Mouse (Mus musculus) bone marrow macrophage, adult 2 months (primary cell): ENCODE measurements around the gene Pmfbp1.

ENCODE experiments used
- CTCF ChIP-seq: IDR thresholded peaks from 2 replicates; pipeline ENCODE4 v1.5.1; 2012; ENCODE audit warnings: low read depth, mild to moderate bottlenecking, low read length, moderate library complexity
- POLR2A ChIP-seq: IDR thresholded peaks from 2 replicates; pipeline ENCODE4 v1.6.1; 2012; ENCODE audit warnings: mild to moderate bottlenecking, low read depth, low read length, borderline replicate concordance

DNA sequence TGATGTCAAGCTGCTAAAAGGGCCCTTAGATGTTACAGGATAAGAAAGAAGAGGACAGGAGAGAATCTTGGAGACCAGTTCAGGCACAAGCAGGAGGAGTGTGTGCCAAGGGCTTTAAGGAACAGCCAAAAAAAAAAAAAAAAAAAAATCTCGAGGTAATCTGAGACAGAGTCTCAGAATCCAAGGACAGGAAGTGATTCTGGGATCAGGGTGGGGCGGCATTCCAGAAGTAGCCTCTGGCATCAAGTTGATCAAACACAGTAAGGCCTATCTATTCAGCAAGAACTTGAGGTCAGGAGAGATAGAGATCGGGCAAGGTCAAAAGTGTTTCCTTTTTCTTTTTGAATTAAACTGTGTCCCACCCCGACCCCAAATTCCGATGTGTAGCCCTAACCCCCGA is 15.2 kb upstream of the Pmfbp1 start:
- TF ChIP-seq CTCF (no peak), POLR2A (no peak)
